Mouse (Mus musculus): ENCODE data around the gene Azgp1.
A peak's percentile ranks its signal among the peaks of the same experiment; 100 is the strongest.
"Not testable (repeated sequence)": the region's sequence is repeated elsewhere in the genome, so short reads cannot be mapped to it uniquely, and the experiment has no call there.

Gene Azgp1

GRCm38 (mm10) chr5:137981300-137981699 lies at the start of gene Azgp1:
TSS of gene Azgp1 (plus strand) at chr5:137981520.
- DNase-seq = no peak

GRCm38 (mm10) chr5:137933934-137934333 lies 47.4 kb upstream of the Azgp1 start:
- DNase-seq = not testable (repeated sequence)

DNA sequence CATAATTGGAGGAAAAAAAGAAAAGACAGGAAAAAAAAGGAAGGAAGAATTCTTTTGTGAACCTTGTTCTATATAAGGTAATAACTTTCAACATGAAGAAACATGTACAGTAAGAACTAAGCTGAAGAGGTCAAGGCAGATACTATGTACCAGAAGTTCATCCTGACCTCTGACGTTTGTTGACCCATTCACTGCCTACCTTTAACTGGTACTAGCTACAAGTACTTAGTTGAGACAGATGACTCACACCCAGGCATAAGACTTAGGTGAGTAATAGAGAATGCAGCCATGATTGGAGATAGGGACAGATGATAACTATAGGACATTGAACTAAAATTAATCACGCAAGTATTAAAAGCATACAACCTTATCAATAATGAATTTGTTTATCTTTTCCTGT lies 44.8 kb upstream of the Azgp1 start:
- DNase-seq = no peak

DNA sequence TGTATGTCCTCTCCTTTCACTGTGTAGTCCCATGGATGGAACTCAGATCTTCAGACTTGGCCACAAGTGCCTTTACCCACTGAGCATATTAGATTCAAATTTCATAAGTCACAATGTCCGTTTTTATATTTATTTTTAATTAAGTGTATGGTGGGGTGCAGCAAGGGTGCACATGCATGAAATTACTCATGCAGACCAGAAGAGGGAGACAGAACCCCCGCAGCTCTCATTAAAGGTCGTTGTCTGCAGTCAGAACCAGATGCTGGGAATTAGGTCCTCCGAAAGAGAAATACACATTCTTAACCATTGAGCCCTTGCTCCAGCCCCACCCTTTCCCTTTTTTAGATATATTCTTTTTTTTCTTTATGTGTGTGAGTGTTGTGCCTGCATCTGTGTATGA lies 44.1 kb upstream of the Azgp1 start:
- DNase-seq = no peak

DNA sequence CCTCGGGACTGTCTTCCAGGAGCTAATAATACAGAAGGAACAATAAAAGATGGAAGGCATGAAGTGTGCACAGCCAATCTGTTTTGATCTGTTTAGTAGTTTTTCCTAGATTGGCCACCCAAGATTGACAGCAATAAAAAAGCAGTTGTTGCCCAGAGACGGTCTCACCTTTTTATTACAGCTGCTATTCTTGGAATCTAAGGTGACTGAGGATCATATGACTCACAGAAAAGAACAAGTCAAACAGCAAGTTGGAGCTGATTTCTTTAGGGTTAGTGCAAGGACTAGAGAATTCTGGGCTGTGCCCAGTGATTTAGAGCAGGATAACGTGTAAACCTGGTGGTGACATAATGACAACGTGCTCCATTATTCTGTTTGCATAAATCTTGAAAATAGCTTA lies 40.4 kb upstream of the Azgp1 start:
- DNase-seq = no peak

GRCm38 (mm10) chr5:137943133-137943532 lies 38.2 kb upstream of the Azgp1 start:
- no peak for DNase-seq

- no peak for DNase-seq
Measured at GRCm38 (mm10) chr5:137947303-137947702, 34.0 kb upstream of the Azgp1 start.

DNA sequence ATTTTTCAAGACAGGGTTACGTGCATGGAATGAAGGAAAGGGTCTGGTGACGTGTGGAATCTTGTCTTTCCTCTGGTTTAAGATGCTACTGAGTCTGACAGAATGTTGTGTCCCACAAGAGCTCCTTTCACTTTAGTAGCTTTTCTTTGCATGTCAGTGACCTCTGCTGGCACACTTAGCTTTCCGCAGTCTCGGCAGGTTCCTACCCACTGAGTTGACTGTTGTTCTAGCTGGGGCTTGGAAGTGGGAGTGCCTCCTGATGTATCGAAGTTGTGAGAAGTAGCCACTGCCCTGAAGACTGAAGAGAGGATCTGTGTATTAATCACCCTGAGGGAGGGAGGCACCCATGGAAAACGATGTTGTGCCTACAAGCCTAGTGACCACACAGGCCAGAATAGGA lies 30.1 kb upstream of the Azgp1 start:
- DNase-seq = peak in 1 of 2 experiments; percentile 9

DNA sequence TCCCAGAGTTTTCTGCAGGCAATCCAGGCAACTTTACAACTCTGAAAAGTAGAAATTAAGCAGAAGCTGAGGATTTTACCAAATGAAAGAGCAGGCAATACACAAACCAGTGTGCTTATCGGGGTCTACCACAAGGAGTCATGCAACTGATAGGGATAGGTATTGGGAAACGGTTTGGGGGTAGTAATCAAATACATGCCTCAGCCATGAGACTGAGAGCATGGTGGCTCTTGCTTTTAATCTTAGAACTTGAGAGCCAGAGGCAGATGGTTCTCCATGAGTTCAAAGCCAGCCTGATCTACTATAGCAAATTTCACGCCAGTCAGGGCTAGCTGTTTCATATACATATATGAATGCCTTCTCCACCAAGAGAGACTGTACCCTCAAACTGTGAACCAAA lies 24.9 kb upstream of the Azgp1 start:
- DNase-seq = no peak

GRCm38 (mm10) chr5:137962945-137963344 lies 18.4 kb upstream of the Azgp1 start, which contains the start of gene Gjc3:
TSS of gene Gjc3 (minus strand) at chr5:137963098.
- DNase-seq = no peak

DNA sequence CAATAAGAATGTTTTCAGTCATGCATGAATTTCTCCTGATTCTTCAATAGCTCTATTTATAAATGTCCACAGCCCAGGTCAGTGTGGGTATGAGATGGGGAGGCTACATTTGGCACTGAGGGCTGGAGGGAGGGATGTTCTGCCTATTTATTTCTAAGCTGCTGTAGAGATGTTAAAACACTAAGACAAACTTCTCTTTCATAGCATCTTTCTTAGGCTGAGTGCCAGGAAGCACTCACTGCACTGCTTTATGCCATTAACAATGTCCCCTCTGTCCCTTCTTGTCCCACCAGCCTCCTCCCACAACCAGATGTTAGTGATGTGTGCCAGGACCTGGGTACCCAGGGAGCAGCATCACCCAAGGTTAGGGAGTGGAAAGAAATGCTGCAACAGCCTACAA lies 14.8 kb upstream of the Azgp1 start:
- DNase-seq = no peak

DNA sequence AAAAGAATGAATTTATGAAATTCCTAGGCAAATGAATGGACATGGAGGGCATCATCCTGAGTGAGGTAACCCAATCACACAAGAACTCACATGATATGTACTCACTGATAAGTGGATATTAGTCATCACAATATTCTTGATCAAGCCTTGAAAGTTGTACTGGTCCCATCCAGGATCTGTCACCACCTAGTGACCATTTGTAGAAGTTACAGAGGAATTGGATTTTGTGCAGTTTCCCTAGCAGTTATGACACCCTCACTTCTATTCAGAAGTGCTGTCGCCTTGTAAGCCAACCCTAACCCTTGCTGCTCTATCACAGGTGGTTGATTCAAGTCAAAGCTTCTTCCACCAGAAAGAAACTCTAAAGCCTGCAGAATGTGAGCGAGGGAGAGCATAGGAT lies 8.2 kb upstream of the Azgp1 start:
- DNase-seq = no peak

- no peak for DNase-seq
Measured at GRCm38 (mm10) chr5:137973738-137974137, 7.6 kb upstream of the Azgp1 start.

GRCm38 (mm10) chr5:137974724-137975123 lies 6.6 kb upstream of the Azgp1 start:
- DNase-seq = no peak

DNA sequence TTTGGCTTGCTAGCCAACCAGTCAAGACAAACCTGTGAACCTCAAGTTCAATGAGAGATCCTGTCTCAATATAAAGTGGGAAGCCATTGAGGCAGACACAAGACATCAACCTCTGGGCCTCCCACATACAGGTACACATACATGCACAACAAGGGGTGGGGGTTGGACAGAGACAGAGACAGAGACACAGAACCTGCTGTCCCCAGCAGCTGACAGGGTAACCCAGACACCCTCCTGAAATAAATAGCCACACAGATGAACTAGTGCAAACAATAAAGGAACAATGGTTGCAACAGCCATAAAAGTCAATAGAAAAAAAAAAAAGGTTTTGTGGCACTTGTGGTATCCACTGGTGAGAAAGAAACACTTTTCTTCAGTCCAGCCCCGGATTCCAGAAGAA lies 5.9 kb upstream of the Azgp1 start:
- no peak for DNase-seq

GRCm38 (mm10) chr5:137977291-137977690 lies 4.0 kb upstream of the Azgp1 start:
- no peak for DNase-seq

DNA sequence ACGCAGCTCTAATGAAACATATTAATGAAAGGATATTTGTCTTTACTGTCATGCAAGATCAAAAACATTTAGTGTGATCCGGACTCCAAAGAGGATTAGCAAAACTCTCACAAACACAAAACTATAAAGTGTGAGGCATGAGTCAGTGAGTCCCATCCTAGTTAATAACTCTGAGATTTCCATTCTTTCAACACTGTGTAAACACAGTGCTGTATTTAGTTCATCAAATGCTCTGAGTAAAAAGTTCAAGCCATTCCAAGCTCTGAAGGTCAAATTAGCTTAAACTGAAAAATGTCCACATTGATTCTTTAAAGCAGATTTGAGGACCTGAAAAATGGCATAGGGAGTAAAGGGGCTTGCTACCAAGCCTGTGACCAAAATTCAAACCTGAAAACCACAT lies 2.2 kb upstream of the Azgp1 start:
- no peak for DNase-seq

- no peak for DNase-seq
Measured at GRCm38 (mm10) chr5:137986351-137986750, 5.0 kb downstream of the Azgp1 start.

- no peak for DNase-seq
Measured at GRCm38 (mm10) chr5:138009437-138009836, 28.1 kb downstream of the Azgp1 start.

- DNase-seq = no peak
Measured at GRCm38 (mm10) chr5:138012382-138012781, 31.1 kb downstream of the Azgp1 start.

GRCm38 (mm10) chr5:138016530-138016929 lies 35.2 kb downstream of the Azgp1 start:
- no peak for DNase-seq

DNA sequence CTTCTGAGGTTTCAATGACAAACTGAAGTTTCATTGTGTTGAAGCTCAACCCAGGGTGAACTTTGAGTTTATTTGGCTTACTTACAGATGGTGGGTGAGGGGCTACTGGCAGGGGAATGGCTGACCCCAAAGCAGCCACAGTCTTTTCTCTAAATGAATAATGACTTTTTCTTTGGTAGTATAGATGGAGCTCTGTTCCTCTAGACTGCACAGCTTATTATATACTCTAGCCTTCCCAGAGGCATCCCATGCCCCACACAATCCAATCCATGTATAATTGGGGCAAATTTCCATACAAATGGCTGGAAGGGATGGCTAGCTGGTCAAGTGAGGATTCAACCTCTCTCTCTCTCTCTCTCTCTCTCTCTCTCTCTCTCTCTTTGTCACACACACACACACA lies 35.7 kb downstream of the Azgp1 start:
- no peak for DNase-seq

GRCm38 (mm10) chr5:138019577-138019976 lies 38.3 kb downstream of the Azgp1 start:
- DNase-seq = not testable (repeated sequence)

GRCm38 (mm10) chr5:138020961-138021479 lies 39.7 kb downstream of the Azgp1 start, which contains the start of the genes Smok3a and Smok3b:
TSS of gene Smok3a (plus strand) at chr5:138021261.
TSS of gene Smok3b (plus strand) at chr5:138021429.
- not testable (repeated sequence) for DNase-seq
